Mouse (Mus musculus): ENCODE results near the gene Tbx2.

The Tbx2 gene

GRCm38 (mm10) chr11:85825031-85825430, 7.3 kb upstream of the Tbx2 start:
- DNase-seq (ENCODE audit: low spot score in 2 of 2) = no peak

DNA sequence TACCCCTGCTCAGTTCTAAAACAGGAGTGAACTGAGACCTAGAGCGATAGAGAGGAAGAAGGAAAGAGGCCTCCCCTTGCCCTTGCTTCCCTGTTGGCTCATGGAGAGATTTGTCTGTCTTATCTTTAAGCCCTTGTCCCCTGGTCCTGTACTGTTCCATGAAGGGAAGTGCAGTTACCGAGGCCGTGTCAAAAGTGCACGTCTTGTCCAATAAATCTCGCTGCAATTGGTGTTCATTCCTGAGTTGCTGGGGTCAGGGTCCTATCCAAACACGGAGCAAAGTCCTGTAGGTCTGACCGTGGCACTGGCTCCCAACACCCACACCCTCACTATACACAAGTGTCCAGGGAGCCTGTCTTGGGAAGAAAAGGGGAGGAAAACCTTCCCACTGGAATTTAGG, 6.5 kb upstream of the Tbx2 start:
- DNase-seq (ENCODE audit: low spot score in 2 of 2) = no peak

DNA sequence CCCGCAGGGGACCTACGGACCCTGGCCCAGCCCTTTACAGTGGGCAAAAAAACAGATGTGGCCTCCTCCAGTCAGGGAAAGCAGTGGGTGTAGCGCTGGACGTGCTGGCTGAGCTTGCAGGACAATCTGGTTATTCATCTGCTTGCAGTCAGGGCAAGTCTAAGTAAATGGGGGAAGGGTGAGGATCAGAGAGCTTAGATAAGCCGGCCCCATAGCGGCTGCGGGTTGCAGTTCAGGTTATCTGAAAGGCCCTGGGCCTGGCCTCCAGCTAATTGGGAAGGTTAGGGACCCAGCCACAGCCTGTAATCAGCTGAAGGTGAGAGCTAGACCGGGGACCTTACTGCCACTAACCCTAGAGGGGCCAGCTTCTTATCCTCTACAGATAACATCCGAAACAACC, 5.0 kb upstream of the Tbx2 start:
- no peak for DNase-seq (ENCODE audit: low spot score in 2 of 2)

DNA sequence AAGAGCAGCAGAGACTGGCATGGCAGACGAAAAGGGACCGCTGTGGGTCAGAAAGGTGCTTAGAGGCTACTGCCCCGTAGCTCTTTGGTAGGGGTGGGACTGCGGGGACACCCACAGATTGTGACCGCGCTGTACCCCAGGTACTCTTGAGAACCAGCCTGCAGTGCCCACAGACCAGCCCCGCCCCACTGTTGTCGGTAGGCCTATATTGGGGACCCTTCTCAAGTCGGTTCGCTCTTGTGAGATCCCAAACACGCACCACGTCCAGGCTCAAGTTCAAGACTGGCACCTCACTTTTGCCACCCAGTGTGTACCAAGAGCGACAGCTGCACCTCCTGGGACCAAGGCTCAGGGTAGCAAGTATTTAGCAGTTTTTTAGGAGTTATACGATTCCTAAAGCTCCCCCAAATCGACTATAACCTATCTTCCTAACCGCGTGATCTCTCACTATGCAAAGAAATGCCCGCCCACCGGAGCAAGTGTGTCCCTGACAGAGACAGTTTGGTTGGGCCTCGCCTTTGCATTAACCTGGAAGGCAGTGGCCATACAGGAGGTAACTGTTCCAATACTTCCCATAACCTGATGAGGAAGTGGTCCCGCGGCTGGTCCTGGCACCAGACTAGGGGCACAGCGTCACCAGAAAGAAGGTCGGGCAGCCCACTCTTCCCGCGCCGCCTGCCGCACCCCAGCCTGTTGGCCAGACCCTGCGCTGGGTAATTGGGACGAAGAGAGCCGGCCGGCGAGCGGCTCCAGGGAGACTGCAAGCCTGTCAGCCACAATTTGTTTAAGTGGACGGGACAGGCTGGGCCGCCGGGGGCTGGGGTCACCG, 3.4 kb upstream of the Tbx2 start:
- no peak for DNase-seq (ENCODE audit: low spot score in 2 of 2)

GRCm38 (mm10) chr11:85829520-85830440, 2.6 kb upstream of the Tbx2 start:
- no peak for DNase-seq (ENCODE audit: low spot score in 2 of 2)

- DNase-seq (ENCODE audit: low spot score in 2 of 2) = no peak
Measured at GRCm38 (mm10) chr11:85830901-85831341, 1.4 kb upstream of the Tbx2 start.

DNA sequence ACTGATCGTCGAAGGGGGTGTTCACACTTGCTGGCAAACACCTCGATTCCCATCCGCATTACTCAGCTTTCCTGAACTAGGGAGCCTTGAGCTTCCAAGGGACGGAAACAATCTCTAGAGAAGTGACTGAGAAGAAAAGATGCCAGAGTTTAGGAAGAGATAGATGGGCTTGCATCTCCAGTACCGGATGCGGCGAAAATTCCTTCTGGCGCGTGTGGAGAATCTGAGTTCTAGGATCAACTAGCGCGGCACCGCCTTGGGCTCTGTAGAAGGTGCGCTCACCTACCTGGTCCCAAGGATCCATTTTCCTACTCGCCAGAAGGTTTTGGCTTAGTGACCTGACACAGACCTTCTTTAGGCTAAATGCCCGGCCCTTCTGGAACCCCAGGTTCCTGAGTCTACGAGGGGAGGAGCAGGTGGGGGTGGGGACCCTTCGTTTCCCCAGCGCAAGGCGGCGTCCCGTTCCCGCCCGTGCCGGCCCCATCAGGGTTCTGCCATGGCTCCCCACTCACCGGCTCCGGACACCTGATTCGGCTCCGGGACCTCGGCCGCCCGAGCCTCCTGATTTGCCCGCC, 608 bp upstream of the Tbx2 start:
- no peak for DNase-seq (ENCODE audit: low spot score in 2 of 2)

DNA sequence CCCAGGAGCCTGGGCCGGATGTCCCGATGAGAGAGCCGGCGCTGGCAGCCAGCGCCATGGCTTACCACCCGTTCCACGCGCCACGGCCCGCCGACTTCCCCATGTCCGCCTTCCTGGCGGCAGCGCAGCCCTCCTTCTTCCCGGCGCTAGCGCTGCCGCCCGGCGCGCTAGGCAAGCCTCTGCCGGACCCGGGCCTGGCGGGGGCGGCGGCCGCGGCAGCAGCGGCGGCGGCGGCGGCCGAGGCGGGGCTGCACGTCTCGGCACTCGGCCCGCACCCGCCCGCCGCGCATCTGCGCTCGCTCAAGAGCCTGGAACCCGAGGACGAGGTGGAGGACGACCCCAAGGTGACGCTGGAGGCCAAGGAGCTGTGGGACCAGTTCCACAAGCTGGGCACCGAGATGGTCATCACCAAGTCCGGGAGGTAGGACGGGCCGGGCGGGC, 750 bp downstream of the Tbx2 start:
- DNase-seq (ENCODE audit: low spot score in 2 of 2) = no peak

DNA sequence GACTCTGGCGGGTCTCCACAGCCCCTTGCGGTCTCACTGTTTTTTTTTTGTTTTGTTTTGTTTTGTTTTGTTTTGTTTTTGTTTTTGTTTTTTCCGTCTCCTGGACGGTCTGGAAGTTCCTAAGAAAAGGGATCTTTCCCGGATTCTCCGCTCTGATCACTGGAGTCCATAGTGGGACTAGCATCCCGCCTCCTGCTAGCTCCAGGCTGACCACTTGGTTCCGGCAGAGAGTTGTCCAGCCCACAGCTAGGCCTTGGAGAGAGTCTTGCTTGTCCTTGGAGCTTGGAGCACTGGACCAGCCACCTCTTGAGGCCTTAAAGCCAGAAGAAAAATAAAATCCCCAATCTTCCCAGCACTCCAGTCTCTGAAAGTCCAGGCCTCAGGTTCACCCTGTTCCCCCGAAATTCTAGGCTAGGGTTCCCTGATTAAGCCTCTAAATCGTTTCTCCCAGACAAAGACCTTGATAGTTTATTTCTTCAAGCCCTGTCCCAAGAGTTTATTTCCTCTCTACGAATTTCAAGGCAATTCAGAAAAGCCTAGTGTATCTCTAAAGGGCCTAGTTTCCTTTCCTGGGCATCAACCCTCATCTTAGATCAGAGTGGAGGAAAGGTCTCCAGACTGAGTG, 1.5 kb downstream of the Tbx2 start:
- no peak for DNase-seq (ENCODE audit: low spot score in 2 of 2)

DNA sequence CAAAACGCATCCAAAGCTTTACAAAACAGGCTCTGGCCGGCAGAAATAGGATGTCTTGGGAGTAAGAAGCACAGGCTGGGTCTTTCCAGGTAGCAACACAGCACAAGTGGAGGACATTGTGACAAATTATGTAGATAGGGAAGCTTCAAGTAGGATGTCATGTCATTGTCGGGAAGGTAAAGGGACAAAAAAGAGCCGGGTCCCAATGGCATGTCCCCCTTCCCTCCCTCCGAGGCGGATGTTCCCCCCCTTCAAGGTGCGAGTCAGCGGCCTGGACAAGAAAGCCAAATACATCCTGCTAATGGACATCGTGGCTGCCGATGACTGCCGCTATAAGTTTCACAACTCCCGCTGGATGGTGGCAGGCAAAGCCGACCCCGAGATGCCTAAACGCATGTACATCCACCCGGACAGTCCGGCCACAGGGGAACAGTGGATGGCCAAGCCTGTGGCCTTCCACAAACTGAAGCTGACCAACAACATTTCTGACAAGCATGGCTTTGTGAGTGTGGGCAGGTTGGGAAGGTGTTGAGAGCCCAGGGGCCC, 2.1 kb downstream of the Tbx2 start:
- DNase-seq (ENCODE audit: low spot score in 2 of 2) = no peak

GRCm38 (mm10) chr11:85835001-85835752, 2.8 kb downstream of the Tbx2 start:
- DNase-seq (ENCODE audit: low spot score in 2 of 2) = no peak

DNA sequence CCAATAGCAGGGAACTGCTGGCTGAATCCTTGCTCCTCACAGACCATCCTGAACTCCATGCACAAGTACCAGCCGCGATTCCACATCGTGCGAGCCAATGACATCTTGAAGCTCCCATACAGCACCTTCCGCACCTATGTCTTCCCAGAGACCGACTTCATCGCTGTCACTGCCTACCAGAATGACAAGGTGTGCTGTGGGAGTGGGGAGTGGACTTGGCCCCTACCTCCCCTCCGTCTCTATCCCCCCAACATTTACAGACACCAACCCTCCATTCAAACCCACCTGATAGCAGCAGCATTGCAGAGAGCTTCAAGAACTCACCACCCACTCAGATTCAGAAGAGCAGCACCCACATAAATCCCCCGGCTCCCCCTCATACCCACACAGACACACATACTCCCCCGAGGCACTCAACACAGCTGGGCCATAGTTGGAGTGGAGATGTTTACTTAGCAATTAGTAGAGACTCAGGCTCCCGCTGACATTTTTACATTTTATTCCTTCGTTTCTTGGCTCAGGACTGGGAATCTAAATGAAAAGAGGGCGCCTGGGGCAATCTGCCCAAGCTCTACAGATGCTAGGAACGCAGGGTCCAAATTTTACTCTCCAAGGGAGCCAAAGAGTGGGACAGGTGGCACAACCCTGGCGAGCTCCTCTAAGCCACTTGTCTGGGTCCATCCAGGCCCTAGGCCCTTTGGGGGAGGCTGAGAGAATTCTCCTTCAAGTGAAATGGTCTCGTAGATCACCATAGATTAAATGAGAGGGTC, 3.6 kb downstream of the Tbx2 start:
- no peak for DNase-seq (ENCODE audit: low spot score in 2 of 2)

DNA sequence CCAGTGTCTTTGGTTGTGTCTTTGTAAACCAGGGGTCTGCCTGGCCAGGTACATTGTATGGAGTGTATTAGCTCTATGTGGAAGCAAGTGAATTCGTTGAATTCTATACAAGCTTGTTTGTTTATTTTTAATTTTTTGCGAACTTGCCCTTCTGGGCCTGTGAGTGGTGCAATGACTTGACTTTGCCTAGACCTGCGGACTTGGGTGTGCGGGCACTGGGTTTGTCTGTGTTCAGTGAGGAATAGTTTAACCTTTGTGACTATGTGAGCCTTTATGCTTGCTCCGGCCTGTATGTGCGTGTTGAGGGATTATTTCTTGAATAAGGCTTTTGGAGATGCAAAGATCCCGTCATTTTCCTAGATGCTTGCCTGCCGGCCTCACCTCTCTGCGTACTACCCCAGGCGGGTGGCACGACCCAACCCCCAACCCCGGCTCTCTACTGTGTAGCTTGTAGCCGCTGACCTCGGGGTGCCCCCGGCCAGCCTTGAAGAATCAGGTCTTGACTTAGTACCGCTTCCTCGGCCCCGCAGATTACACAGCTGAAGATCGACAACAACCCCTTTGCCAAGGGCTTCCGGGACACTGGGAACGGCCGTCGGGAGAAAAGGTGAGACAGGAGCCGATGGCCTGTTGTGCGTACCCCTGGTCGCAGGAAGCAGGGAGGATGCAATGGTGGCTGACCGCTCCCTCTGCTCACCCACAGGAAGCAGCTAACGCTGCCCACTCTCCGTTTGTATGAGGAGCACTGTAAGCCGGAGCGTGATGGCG, 4.4 kb downstream of the Tbx2 start:
- no peak for DNase-seq (ENCODE audit: low spot score in 2 of 2)

DNA sequence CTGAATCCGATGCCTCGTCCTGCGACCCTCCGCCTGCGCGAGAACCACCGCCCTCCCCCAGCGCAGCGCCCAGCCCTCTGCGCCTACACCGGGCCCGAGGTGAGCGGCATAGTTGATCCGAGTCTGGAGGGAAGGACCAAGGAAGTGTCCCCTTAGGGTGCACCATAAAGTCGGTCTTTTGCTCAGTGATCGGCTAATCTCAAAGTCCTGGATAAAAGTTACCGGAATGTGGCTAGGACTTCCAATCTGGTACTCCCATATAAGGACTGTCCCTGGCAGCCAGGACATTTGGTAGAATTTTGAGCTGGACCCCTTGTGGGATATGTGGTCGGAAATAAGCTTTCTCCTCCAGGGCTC, 4.9 kb downstream of the Tbx2 start:
- no peak for DNase-seq (ENCODE audit: low spot score in 2 of 2)

DNA sequence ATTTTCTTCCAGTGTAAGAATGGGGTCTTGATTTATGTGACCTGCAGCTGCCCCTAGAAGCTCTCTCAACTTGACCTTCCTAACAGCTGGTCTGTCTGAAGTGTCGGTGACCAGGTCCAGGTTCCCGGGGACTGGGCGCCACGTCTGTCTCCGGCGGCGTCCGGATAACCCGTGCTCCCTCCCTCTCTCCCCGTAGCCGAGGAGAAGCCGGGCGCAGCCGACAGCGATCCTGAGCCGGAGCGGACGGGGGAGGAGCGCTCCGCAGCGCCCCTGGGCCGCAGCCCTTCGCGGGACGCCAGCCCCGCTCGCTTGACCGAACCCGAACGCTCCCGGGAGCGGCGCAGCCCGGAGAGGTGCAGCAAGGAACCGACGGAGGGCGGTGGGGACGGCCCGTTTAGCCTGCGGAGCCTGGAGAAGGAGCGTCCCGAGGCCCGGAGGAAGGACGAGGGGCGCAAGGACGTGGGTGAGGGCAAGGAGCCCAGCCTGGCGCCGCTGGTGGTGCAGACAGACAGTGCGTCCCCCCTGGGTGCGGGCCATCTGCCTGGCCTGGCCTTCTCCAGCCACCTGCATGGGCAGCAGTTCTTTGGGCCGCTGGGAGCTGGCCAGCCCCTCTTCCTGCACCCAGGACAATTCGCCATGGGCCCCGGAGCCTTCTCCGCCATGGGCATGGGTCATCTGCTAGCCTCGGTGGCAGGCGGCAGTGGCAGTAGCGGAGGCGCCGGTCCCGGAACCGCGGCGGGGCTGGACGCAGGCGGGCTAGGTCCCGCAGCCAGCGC, 5.5 kb downstream of the Tbx2 start:
- DNase-seq (ENCODE audit: low spot score in 2 of 2) = no peak

- DNase-seq (ENCODE audit: low spot score in 2 of 2) = no peak
Measured at GRCm38 (mm10) chr11:85838424-85839257, 6.3 kb downstream of the Tbx2 start.

DNA sequence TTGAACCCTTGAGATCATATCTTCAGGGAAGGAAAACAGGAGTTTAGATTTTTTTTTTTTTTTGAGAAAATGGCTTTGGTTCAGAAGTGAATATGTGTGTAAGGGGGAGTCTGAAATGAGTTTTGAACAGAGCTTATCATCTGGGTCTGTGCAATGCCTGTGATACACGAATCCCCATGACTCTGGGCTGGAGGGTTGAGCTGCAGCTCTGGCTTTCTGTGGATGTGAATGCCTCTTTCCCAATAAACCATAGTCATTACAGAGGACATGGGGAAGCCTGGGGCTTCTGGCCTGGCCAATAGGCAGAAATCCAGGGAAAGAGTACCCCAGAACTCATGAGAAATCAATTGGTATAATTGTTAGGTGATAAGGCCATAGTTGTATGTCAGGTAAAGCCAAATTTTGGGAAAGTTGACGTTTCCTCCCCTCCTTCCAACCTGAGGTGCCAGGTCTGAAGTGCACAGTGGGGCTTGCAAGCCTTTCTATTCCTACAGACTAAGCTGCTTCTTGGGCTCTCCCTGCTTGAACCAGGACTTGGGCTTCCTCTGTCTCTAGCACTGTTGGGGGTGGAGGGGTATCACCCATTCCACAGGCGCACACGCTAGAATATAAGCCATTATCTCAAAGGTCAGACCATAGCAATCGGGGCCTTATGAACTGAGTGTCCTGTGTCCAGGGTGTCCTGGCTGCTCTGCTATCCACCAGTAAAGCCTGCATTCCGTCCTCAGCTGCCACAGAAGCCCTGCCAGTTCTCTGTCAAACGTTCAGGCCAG, 7.1 kb downstream of the Tbx2 start:
- DNase-seq (ENCODE audit: low spot score in 2 of 2) = no peak
